Mouse (Mus musculus): ENCODE measurements around the gene Gal3st4.

GRCm38 (mm10) chr5:138280829-138281228 lies 8.2 kb upstream of the Gal3st4 start:
- no peak for TF ChIP-seq CTCF (IDR thresholded peaks at IDR 0.05; ENCODE audit: low read depth)
- TF ChIP-seq EP300 (optimal IDR thresholded peaks at IDR 0.05) = no peak
